Mouse (Mus musculus): ENCODE results near the gene Hoxb4.

The Hoxb4 gene

DNA sequence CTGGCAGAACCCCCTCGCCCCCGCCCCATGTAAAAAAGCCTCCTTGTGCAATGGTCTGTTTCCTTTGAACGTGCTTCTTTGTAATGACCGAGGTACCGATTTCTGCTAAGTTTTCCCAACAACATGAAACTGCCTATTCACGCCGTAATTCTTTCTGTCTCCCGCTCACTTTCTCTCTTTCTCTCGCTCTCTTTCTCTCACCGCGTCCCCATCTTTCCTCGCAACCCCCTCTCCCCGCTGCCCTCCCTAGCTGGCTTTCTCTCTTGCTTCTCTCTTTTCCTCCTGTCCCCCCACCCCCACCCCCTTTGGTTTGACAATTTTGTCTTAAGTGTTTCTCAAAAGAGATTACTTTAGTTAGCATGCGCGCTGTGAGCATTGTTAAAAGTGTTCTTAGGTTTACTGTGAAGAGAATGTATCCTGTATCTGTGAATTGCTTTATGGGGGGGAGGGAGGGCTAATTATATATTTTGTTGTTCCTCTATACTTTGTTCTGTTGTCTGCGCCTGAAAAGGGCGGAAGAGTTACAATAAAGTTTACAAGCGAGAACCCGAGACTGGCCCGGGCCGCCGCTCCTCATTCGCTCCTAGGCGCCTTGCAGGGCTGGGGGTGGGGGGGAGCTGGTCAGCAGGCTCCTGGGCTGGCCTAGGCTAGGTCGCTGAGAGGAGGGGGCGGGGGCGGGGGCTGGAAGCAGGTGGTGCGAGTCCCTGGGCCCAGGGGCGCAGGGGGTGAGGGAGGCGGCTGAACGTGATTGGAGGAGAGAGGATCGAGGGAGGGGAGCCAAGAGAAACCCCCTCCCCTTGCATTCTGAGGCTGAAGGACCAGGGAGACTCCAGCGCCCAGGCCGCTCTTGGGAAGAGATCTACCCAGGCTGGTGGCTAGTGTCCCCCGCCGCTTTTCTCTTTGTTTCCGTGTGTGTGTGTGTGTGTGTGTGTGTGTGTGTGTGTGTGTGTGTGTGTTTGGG, 33.0 kb upstream of the Hoxb4 start:
- DNase-seq (ENCODE audit: low read depth in 1 of 2, low spot score in 2 of 2): no peak

GRCm38 (mm10) chr11:96285771-96286738, 32.0 kb upstream of the Hoxb4 start, which contains the start of gene Hoxb7:
Hoxb7 (plus strand) TSS chr11:96286623.
- DNase-seq (ENCODE audit: low read depth in 1 of 2, low spot score in 2 of 2): no peak

DNA sequence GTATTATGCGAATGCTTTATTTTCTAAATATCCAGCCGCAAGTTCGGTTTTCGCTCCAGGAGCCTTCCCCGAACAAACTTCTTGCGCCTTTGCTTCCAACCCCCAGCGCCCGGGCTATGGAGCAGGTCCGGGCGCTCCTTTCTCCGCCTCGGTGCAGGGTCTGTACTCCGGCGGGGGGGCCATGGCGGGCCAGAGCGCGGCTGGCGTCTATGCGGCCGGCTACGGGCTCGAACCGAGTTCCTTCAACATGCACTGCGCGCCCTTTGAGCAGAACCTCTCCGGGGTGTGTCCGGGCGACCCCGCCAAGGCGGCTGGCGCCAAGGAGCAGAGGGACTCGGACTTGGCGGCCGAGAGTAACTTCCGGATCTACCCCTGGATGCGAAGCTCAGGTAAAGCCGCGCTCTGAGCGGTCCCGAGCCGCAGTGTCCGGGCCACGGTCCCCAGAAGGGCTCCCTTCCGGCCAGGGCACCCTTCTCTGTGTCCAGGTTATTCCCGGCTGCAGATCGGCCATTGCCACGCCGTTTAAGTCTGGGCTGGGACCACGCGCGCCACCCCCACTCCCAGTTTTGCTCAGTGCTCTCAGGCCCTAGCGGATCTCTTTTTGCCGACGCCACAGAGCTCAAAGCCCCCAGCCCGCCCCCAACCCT, 31.2 kb upstream of the Hoxb4 start:
- DNase-seq (ENCODE audit: low read depth in 1 of 2, low spot score in 2 of 2): no peak

- DNase-seq (ENCODE audit: low read depth in 1 of 2, low spot score in 2 of 2): no peak
These were observed 30.7 kb upstream of the Hoxb4 start for GRCm38 (mm10) chr11:96287411-96287810.

DNA sequence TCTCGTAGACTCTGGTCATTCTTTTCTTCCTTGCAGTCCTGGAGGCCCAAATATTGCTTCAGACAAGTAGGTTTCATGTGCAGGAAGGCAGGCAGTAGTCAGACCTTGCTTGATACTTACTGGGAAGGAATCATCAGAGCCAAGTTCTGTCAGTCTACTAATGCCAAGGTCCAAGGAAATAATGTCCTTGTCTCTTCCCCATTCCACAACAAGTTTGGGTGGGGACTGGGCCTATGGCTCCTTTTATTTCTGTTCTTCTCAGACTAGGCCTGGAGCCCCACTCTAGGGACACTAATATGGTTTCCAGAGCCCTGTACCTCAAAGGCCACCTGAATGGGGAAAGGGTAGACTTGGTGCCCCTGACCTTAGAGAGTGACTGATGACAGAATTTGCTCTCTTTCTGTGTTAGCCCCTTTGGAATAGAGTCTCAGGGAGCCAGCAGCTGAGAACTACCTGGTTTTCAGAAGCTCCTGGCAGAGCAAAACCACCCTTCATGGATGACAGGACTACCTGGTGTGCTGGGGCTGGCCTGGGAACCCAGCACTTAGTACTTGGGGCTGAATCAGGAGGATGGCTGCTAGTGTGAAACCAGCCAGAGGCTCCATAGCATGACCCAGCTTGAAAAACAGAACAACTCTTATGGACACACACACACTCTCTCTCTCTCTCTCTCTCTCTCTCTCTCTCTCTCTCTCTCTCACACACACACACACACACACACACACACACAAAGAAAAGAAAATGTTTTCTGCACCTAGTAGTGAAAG, 29.4 kb upstream of the Hoxb4 start:
- no peak for DNase-seq (ENCODE audit: low read depth in 1 of 2, low spot score in 2 of 2)

DNA sequence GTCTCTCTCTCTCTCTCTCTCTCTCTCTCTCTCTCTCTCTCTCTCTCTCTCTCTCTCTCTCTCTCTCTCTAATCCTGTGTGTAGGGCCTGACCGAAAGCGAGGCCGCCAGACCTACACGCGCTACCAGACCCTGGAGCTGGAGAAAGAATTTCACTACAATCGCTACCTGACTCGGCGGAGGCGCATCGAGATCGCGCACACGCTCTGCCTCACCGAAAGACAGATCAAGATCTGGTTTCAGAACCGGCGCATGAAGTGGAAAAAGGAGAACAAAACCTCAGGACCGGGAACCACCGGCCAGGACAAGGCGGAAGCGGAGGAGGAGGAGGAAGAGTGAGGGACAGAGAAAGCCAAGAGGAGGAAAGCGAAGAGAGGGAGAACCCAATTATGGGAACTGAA, 28.8 kb upstream of the Hoxb4 start:
- DNase-seq (ENCODE audit: low read depth in 1 of 2, low spot score in 2 of 2): no peak

DNA sequence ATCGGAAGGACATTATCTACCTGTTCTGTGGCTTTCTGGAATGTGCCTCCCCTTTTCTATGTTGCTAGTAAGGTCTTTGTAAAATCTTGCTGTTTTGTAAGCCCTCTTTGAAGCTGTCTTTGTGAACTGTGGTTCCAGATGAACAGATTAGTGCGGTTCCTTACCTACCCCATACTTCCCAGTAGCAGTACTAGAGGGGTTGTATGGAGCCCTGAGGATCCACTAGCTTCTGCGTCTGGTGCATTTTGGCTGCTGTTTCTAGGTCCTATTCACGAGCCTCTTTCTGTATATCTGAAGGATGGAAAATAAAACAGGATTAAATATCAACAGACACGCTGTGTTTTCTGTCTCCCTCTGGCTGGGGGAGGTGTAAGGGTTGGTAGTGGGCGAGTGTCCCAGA, 28.2 kb upstream of the Hoxb4 start:
- no peak for DNase-seq (ENCODE audit: low read depth in 1 of 2, low spot score in 2 of 2)

- DNase-seq (ENCODE audit: low read depth in 1 of 2, low spot score in 2 of 2): no peak
These were observed 27.2 kb upstream of the Hoxb4 start for GRCm38 (mm10) chr11:96290705-96291355.

GRCm38 (mm10) chr11:96291681-96292564, 26.1 kb upstream of the Hoxb4 start, which contains the start of gene Hoxb6:
Hoxb6 (plus strand) TSS chr11:96292476.
- no peak for DNase-seq (ENCODE audit: low read depth in 1 of 2, low spot score in 2 of 2)

GRCm38 (mm10) chr11:96292565-96293301, 25.3 kb upstream of the Hoxb4 start:
- DNase-seq (ENCODE audit: low read depth in 1 of 2, low spot score in 2 of 2): no peak

DNA sequence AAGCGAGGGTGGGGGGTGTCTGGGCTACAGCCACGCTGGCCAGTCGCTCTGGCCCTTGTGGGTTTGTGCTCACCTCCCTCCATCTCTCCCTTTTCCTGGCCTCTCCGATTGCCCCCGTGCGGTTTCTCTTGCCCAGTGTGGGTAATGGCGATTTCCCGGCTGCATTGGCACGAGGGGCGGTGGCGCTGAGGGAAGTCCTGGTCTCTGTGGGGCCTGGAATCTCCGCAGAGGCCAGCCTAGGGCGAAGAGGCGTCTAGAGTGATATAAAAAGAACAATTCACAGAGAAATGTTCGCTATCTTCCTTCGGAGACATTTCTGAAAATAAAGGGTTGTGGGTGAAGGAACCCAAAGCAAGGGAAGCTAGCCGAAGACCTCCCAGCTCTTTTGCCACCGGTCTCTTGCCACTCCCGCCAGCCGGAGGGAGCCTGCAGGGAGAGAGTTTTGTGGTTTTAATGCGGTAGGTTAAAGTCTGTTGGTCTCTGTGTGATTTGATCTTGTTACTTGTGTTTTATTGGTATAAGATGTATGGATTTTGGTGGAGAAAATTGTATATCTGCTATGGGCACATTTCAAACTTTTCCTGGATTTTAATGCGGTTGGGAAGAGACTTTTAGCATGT, 24.7 kb upstream of the Hoxb4 start:
- no peak for DNase-seq (ENCODE audit: low read depth in 1 of 2, low spot score in 2 of 2)

DNA sequence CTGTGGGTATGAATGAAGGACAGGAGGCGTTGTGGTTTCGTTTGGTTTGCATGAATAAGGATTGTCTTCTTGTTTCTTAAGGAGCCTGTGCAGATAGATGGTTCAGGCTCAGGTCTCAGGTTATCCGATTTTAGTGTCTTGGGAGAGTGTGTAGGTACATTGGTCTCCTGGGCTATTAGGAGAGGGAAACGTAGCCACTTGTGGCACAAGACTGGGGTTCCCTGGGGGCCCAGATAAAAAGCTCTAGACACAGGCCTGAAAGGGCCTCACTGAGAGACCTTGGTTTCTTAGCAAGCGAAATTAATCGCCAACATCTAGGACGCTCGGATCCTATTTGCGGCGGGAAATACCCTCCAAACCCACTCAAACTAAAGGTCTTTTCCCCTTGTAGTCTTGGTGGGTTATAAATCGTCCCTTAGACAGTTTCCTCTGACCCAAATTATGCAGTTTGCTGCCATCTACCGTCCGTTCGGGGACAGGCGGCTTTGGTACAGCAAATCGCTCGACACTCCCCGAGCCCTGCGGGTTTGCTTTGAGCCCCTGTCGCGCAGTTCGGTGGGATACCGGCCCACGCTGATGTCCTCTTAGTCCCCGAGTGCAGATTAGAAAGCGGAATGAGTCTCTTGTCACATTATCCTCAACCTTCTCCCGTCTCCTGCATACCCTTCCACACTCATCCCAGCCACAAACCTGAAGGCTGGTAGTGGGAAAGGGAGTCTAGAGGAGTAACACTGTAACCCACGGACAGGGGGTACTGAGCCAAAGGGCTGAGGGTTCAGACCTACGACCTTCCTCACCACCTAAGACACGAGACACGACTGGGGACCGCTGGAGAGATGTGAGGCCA, 23.6 kb upstream of the Hoxb4 start:
- peak in 1 of 2 experiments; percentile 46 for DNase-seq (ENCODE audit: low read depth in 1 of 2, low spot score in 2 of 2)

DNA sequence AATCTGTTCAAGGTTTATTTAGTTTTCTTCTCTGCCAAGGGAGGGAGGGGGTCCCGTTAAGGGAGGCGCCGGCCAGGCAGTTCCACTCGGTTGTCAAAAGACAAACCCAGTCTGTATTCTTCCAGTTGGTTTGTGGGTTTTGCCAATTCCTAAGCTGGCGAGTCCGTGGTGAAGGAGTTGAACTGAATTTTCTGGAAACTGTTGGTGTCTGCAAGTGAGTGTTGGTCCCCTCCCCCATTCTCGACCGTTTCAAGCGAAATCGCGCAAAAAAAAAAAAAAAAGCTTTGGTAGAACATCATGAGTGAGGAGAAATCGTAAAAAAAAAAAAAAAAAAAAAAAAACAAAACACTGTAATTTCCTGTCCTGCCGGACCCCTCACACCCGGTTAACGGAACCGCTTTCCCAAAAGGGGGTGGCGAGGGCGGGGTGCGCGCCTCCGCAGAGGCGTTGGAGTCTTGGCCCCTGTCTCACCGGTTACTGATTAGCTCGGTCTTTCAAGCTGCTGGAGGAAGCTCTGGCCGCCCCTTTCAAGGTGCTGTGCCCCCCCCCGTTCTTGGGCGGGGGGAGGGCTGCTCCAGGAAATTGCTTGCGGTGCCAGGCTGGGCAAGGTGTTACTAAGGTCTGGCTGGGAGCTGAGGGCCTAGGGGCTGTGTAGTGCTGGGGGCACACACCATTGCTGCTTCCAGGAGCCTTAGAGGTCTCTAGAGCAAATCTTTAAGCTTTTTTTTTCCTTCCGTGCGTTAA, 22.8 kb upstream of the Hoxb4 start:
- DNase-seq (ENCODE audit: low read depth in 1 of 2, low spot score in 2 of 2): no peak

- no peak for DNase-seq (ENCODE audit: low read depth in 1 of 2, low spot score in 2 of 2)
These were observed 21.1 kb upstream of the Hoxb4 start for GRCm38 (mm10) chr11:96296997-96297396.

- no peak for DNase-seq (ENCODE audit: low read depth in 1 of 2, low spot score in 2 of 2)
These were observed 20.6 kb upstream of the Hoxb4 start for GRCm38 (mm10) chr11:96297428-96297827.

GRCm38 (mm10) chr11:96297968-96298635, 20.0 kb upstream of the Hoxb4 start:
- no peak for DNase-seq (ENCODE audit: low read depth in 1 of 2, low spot score in 2 of 2)
